Mouse (Mus musculus) hindbrain, postnatal 0 days (tissue): Measurements from ENCODE around the gene Gm37240. TPM values are rescaled to one million over a fixed set of nuclear protein-coding genes. Genes with fewer than 3 reads are reported as not detected.
A peak's percentile ranks its signal among the peaks of the same experiment; 100 is the strongest.

Experiments
- ATAC-seq: fragments of 200-750 bp; cut with Nextera tagmentation; 2 replicates; pipeline ENCODE4 v1.8.0; 2017; ENCODE audit warnings: mild to moderate bottlenecking, moderate TSS enrichment, moderate library complexity
- DNase-seq: peaks from one replicate; pipeline ENCODE4 v3.0.0-alpha.2; 2015; ENCODE audit warnings: low spot score
- H3K27ac ChIP-seq: fragments of 300-500 bp; sonication (generic); 2 replicates; pipeline ENCODE4 v1.5.1; 2014; ENCODE audit warnings: mild to moderate bottlenecking
- H3K27me3 ChIP-seq: fragments of 300-500 bp; sonication (generic); 2 replicates; pipeline ENCODE4 v1.6.1; 2014; ENCODE audit warnings: low read length, mixed read lengths; ENCODE audit not compliant: insufficient read depth
- H3K36me3 ChIP-seq: fragments of 300-500 bp; sonication (generic); 2 replicates; pipeline ENCODE4 v1.6.1; 2014; ENCODE audit warnings: low read length, mixed read lengths; ENCODE audit not compliant: insufficient read depth
- H3K4me1 ChIP-seq: fragments of 300-500 bp; sonication (generic); 2 replicates; pipeline ENCODE4 v1.6.1; 2014; ENCODE audit warnings: antibody characterized with exemption, low read length, mixed read lengths; ENCODE audit not compliant: insufficient read depth
- H3K4me2 ChIP-seq: fragments of 300-500 bp; sonication (generic); 2 replicates; pipeline ENCODE4 v1.6.1; 2014; ENCODE audit warnings: low read depth, mild to moderate bottlenecking, low read length, moderate library complexity, mixed read lengths
- H3K4me3 ChIP-seq: fragments of 300-500 bp; sonication (generic); 2 replicates; pipeline ENCODE4 v1.5.1; 2014; ENCODE audit warnings: low read length
- H3K9ac ChIP-seq: fragments of 300-500 bp; sonication (generic); replicated peaks from 2 replicates; pipeline ENCODE4 v1.6.1; 2014; ENCODE audit warnings: mild to moderate bottlenecking, low read length, moderate library complexity, mixed read lengths
- H3K9me3 ChIP-seq: fragments of 300-500 bp; sonication (generic); 2 replicates; pipeline ENCODE4 v1.6.1; 2016; ENCODE audit warnings: low read length, mixed read lengths
- CTCF ChIP-seq: IDR thresholded peaks from 2 replicates; pipeline ENCODE4 v1.5.1; 2016; ENCODE audit warnings: antibody characterized with exemption, control low read depth, low read depth
- WGBS: fragments of 180-500 bp; shearing (Covaris S2); extraction: QIAGEN DNeasy Blood & Tissue Kit; methylation state at CpG from one replicate; pipeline ENCODE4 v1.1.7; 2014; 5-methylcytosine and 5-hydroxymethylcytosine counted together
- polyA plus RNA-seq: library from polyadenylated mRNA; unstranded; fragments of >200 nt; fragmentation: Nextera tagmentation; extraction: Ambion mirVana; gene quantifications from 2 replicates; pipeline ENCODE4 v1.2.1, GENCODE M21; 2015
- total RNA-seq: library from RNA; depleted of rRNA; stranded (reverse); fragments of >200 nt; gene quantifications from 2 replicates; pipeline ENCODE4 v1.2.3, GENCODE M21; 2014

Gene Gm37240
- total and polyA plus RNA-seq, 2 experiments from 2014 or later: 1.5 TPM; not detected in 1

DNA sequence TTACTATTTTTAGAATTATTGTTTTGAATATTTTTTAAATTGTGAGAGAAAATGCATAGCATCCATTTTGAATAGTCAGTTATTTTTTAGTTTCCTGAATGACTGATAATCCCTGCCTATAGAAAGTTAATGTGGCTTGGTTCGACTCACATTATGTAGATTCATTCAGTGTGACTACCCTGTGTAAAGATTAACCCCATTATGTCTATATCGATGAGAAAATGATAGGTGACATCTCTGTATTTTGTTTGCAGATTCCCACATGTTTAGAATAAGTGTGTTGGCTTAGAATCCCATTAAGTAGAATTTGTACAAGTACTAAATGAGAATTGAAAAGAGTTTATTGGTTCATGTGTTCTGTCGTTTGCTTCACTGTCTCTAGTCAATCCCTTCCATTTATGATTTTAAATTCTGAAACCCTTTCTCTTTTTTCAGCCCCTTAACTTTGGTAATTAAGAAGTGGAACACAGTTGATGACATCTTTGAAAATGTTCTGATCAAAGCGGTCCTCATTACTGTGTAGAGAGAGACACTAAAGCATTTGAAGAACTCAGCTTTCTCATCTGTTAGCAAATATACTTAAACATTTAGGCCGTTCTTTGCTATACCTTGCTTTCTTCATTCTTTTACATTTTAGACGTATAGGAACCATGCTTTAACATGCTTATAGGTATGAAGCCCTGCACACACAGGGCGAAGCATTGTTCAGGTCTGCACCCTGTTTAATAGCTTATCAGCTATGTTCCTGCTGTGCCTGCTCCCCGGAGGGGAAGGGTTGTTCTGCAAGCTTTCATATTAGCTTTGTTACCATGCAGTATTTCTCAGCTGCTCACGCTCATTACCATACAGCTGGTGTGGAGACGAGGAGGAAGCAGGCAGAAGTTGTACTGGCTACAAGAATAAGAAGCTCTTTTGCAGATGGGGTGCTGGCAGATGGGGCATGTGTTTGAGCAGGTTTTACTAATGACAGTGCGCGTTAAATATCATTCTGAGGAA, 949.7 kb downstream of the Gm37240 start:
- ATAC-seq: peak; percentile 62; the same call in 1 of the 2 replicates
- no peak overlapping the region for H3K4me2 ChIP-seq

GRCm38 (mm10) chr3:84936956-84937355, 950.4 kb downstream of the Gm37240 start:
- no peak for DNase-seq
- H3K4me3 ChIP-seq: no peak overlapping the region
- WGBS: 63% methylated on average over 5 of the region's 5 CpGs
- ATAC-seq: no peak
- no peaks in the 10 kb centered on the region for H3K9me3 ChIP-seq
- H3K4me2 ChIP-seq: no peak overlapping the region
- H3K4me1 ChIP-seq: no peaks in the 10 kb centered on the region; the same call in 1 of the 2 replicates
- no peak overlapping the region for H3K27ac ChIP-seq
- H3K9ac ChIP-seq: no peak overlapping the region
- H3K36me3 ChIP-seq: no peaks in the 10 kb centered on the region
- no peak for TF ChIP-seq CTCF
- H3K27me3 ChIP-seq: no peaks in the 10 kb centered on the region

More for the DNA sequence above, 949.7 kb downstream of the Gm37240 start:
- H3K27ac ChIP-seq: no peak overlapping the region
- no peak overlapping the region for H3K4me3 ChIP-seq
- no peaks in the 10 kb centered on the region; the same call in 1 of the 2 replicates for H3K4me1 ChIP-seq
- 33% methylated on average over 12 of the region's 12 CpGs for WGBS
- TF ChIP-seq CTCF: no peak
- H3K9ac ChIP-seq: peak overlapping the region; percentile 17; the same call in 1 of the 2 replicates
- H3K9me3 ChIP-seq: no peaks in the 10 kb centered on the region
- peak; percentile 67 for DNase-seq
- H3K36me3 ChIP-seq: no peaks in the 10 kb centered on the region
- H3K27me3 ChIP-seq: no peaks in the 10 kb centered on the region

- DNase-seq (peak; percentile 76), ATAC-seq (no peak)
- H3K36me3 ChIP-seq: no peaks in the 10 kb centered on the region
- no peak overlapping the region for H3K4me2 ChIP-seq
- H3K27ac ChIP-seq: no peak overlapping the region
- WGBS: 54% methylated on average over 2 of the region's 2 CpGs
- H3K27me3 ChIP-seq: no peaks in the 10 kb centered on the region
- no peaks in the 10 kb centered on the region for H3K9me3 ChIP-seq
- no peak overlapping the region for H3K9ac ChIP-seq
- H3K4me3 ChIP-seq: no peak overlapping the region
- no peaks in the 10 kb centered on the region; the same call in 1 of the 2 replicates for H3K4me1 ChIP-seq
- TF ChIP-seq CTCF: peak; percentile 67
Measured at GRCm38 (mm10) chr3:84936252-84936651, 951.1 kb downstream of the Gm37240 start.

GRCm38 (mm10) chr3:84935729-84936128, 951.6 kb downstream of the Gm37240 start:
- no peak overlapping the region for H3K27ac ChIP-seq
- TF ChIP-seq CTCF: no peak
- H3K4me2 ChIP-seq: no peak overlapping the region
- ATAC-seq (no peak), DNase-seq (no peak)
- H3K9ac ChIP-seq: no peak overlapping the region
- no peaks in the 10 kb centered on the region for H3K27me3 ChIP-seq
- no peaks in the 10 kb centered on the region for H3K9me3 ChIP-seq
- no peaks in the 10 kb centered on the region for H3K36me3 ChIP-seq
- no peak overlapping the region for H3K4me3 ChIP-seq
- no peaks in the 10 kb centered on the region; the same call in 1 of the 2 replicates for H3K4me1 ChIP-seq
- WGBS: 75% methylated on average over 1 of the region's 1 CpGs

- no peaks in the 10 kb centered on the region for H3K9me3 ChIP-seq
- DNase-seq: no peak
- ATAC-seq: no peak
- no peaks in the 10 kb centered on the region for H3K36me3 ChIP-seq
- H3K4me1 ChIP-seq: no peaks in the 10 kb centered on the region
- TF ChIP-seq CTCF: no peak
- no peak overlapping the region for H3K27ac ChIP-seq
- no peak overlapping the region for H3K9ac ChIP-seq
- no peak overlapping the region for H3K4me3 ChIP-seq
- 85% methylated on average over 3 of the region's 3 CpGs for WGBS
- no peaks in the 10 kb centered on the region for H3K27me3 ChIP-seq
- H3K4me2 ChIP-seq: no peak overlapping the region
Measured at GRCm38 (mm10) chr3:84930683-84931082, 956.6 kb downstream of the Gm37240 start.

DNA sequence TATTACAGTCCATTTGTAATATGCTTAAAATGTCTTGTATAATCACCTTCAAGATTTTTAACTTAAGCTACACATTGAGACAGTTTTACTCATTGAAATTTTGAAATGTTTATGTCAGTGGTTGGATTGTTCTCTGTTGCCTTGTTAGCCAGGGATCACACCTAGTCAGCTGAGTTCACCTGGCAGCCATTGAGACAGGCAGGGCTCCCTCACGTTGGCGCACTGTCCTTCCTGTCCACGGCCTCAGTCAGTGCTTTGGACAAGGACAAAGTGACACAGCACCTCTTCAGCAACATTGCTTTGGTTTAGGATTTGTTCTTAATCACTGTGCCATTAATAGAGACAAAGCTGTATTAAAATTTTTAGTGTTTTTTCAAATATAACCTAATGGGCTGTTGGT, 958.1 kb downstream of the Gm37240 start:
- Histone ChIP-seq H3K4me3 (no peak overlapping the region), H3K4me2 (no peak overlapping the region), H3K27me3 (no peaks in the 10 kb centered on the region), H3K27ac (no peak overlapping the region), H3K9me3 (no peaks in the 10 kb centered on the region), H3K9ac (no peak overlapping the region), H3K4me1 (no peaks in the 10 kb centered on the region), H3K36me3 (no peaks in the 10 kb centered on the region)
- no peak for TF ChIP-seq CTCF
- 89% methylated on average over 3 of the region's 3 CpGs for WGBS
- DNase-seq: no peak
- ATAC-seq: no peak

DNA sequence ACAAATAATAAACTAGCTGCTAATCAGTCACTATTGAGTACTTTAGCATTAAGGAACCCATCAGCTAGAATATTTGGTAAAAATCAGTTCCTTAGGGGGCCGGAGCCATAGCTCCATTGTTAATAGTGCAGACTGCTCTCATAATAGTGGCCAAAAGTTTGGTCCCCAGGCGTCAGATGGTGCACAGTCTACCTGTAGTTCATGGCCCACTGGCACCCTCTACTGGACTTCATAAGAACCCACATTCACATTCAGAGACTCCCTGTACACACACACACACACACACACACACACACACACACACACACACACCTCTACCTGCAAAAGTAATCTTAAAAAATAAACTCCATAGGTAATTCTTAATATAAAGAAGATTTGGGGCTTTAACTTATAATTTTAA, 959.4 kb downstream of the Gm37240 start:
- no peak for TF ChIP-seq CTCF

More for the DNA sequence above, 959.4 kb downstream of the Gm37240 start:
- H3K9me3 ChIP-seq: no peaks in the 10 kb centered on the region
- no peak overlapping the region for H3K4me3 ChIP-seq
- ATAC-seq: no peak
- H3K36me3 ChIP-seq: no peaks in the 10 kb centered on the region
- no peaks in the 10 kb centered on the region for H3K4me1 ChIP-seq
- no peaks in the 10 kb centered on the region for H3K27me3 ChIP-seq
- H3K27ac ChIP-seq: no peak overlapping the region
- no peak for DNase-seq
- WGBS: 88% methylated on average over 2 of the region's 2 CpGs
- no peak overlapping the region for H3K9ac ChIP-seq
- no peak overlapping the region for H3K4me2 ChIP-seq
